Mouse (Mus musculus) layer of hippocampus, adult 11-12 months (tissue): ENCODE results near the gene Ring1.

Source experiments
- DNase-seq: peaks from one replicate; pipeline ENCODE4 v3.0.0; 2022; ENCODE audit warnings: low spot score

Ring1 gene

DNA sequence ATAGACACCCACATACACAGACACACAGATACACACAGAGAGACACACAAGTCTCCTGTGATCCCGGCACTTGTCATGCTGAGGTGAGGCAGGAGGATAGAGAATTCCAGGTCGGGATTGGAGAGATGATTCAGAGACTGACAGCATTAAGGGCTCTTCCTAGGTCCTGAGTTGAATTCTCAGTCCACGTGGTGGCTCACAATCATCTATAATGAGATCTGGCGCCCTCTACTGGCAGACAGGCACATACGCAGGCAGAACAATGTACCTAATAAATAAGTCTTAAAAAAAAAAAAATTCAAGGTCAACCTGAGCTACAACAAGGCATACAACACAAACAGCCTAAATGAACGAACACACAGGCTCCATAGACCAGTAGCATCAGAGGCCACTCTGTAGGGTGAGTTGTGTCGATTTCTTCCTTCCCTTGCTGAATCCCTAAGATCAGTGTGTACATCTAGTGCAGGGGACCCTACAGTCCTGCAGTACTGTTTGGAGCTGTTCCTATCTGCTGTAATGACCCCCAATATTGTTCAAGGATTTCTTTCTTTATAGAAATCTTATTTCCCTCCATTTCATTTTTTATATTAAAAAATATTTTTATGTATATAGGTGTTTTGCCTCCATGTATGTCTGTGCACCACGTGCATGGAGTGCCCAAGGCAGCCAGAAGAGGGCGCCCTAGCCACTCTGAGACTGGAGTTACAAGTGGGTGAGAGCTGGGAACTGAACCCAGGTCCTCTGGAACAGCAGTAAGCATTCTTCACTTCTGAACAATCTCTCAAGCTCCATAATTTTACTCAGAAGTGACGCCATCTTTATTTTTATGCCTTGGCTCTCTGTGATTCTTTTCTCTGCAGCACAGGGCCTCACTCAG, 32.5 kb downstream of the Ring1 start:
- DNase-seq = no peak

DNA sequence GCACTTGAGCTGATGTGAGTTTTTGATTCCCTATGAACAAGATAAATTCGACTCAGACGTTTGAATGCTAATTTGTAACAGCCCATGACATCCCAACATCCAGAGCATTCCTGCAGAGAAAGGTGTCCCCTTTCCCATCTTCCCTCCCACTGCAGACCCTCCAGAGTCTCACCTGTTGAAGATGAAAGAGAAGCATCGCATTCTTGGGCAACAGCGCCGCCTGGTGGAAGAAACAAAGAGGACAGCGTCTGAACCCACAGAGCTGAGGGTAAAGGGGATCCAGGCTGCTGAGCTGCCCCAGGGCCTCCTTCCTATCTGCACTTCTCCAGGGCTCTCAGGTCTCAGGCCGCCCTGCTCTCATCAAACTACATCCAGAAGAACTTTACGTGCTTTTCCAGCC, 42.3 kb downstream of the Ring1 start:
- DNase-seq = peak; percentile 58

DNA sequence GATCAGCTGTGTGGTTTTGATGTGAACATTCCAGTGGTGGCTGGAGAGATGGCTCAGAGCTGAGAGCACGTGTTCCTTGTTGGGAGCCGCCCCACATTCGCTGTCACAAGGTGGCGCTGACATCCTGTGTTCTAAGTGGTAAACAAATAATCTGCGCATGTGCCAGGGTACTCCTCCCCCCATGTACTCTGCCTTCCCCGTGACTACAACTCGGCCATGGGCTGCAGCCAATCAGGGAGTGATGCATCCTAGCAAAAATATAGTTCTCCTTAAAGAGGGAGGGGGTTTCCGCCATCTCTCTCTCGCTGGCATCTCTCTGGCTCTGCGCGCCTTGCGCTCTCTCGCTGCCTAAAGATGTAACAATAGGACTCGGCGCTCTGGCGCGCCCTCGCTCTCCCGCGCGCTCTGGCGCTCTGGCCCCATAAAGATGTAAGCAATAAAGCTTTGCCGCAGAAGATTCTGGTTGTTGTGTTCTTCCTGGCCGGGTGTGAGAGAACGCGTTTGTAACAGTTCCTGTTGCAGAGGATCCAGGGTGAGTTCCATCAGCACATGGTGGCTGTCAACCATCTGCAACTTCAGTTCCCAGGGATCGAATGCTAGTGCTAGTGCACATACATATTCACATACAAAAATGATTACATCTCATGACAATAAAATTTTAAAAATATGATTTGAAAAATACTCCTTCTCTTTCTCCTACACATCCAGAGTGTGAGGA, 43.1 kb downstream of the Ring1 start:
- peak; percentile 95 for DNase-seq

DNA sequence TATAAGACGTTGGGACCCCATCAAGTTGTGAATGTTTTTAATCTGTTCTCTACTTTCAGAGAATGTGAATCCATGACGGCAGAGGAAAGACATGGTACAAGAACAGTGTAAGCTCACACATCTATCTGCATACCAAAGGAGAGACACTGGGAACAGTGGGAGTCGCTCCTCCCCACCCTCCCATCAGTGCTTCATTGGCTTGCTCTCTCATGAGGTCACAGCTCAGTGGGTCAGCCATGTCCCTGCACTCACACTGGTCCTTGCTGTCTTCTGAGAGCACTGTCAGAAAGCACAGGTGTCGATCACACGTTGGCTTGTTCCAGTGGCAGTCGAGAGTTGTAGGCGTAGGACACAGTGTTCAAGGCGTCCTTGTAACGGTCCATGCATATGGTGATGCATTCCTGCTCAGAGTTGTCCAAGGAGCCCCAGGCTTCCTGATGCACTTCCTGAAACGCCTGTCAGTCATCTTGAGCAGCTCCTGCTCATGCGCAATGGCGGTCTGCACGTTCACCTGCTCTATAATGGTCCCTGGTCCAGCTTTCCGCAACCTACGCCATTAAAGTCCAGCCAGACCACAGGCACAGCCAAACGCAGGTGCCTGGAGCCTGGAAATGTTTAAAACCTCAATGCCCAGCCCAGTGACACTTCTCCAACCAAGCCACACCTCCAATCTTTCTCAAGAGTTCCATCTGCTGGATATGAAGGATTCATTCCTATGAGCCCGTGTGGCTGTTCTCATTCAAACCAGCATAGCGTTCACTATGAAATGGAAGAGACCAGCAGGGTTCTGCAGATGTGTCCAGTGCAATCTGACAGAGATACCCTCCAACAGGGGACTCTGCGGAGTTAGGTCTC, 44.1 kb downstream of the Ring1 start:
- DNase-seq = no peak

DNA sequence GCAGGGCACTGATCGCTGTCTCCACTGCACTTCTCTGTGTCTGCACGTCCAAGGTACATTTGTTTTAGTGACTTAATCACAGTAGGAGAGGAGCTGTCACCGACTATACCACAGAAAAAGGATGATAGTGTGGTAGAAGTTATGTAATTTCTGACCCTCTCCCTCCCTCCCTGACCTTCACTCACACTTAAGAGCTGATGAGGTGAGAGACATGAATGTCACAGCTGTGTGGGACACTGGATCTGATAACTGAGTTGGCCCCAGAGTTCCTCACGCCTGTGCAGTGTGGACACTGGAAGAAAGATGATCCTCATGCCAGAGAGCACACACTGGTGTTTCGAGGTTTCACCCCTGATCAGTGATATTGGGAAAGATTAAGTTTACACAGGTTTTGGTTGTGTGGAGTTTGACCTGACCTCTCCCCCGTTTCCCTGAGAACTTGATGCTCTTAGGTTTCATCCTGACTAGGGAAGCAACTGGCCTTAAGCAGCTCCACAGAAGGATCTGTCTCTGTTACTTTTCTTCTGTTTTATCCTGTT, 44.9 kb downstream of the Ring1 start:
- DNase-seq = no peak

DNA sequence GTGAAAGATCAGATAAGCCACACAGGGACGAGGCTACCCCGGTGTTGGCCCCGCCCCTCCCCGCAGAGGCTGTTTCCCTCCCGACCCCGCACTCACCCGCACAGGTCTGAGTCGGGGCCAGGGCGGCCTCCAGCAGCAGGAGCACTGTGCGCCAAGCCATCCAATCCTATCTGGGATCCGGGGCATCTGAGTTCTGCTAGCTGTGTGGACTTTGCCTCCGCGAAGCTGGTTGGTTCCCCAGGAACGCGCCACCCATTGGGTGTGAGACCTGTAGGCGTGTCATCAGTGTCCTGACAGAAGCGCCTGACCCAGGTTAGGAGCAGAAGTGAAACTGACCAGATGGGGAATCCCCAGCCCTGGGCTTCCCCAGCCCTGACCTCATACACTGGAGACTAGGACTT, 45.8 kb downstream of the Ring1 start:
- DNase-seq = peak; percentile 75

- no peak for DNase-seq
Measured at GRCm38 (mm10) chr17:33977861-33978557, 46.5 kb downstream of the Ring1 start.

DNA sequence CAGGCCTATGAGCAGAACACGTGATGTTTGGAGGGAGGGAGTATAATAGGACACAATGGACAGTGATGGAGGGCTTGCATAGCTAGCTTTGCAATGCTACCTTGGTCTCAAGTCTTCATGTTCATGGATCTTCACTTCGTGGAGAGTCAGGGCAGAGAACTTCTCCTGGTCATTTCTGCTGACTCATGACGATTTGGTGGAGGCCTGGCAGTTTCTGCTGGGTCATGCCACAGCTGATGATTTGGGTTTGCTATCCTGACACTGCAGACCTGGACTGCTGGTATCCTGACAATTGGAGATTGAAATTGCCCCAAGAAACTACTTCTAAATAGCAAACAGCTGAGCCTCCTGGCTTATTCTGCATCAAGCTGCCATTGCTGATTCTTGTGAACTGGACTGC, 50.9 kb downstream of the Ring1 start:
- DNase-seq = no peak

DNA sequence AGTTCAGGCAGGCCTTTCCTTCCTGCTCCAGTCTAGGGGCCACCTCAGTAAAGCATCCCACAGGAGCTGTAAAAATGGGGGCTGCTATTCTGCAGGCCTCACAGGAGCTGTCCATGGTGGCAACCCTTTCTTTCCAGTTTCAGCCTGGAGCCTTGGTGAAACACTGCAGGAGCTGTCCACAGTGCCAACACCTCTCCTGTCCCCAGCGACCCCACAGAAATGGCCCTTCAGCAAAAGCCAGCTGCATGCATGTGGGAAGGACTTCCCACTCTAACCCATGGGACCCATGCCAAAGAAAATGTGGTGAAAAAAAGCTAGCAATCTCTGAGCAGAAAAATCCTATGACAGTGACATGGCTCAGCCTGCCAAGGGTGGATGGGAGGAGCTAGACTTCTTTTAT, 51.8 kb downstream of the Ring1 start:
- no peak for DNase-seq
